Comparison of ENCODE assay signal across 11 mouse cellular contexts in genomic region chr2:49272295-49272967, GRCm38 (mm10).
A peak's percentile ranks its signal among the peaks of the same experiment; 100 is the strongest.
DNase-seq lines count a peak whose midpoint lies in the region; ATAC-seq and TF ChIP-seq lines count a peak whose summit lies in the region.
"Had no signal": no experiment of that assay in that cellular context is flagged by ENCODE, and none has a peak within 500 bp of the region (broad histone marks: within the 10 kb centered on the region; RNA-seq: fewer than 3 reads in every experiment).

No protein-coding gene starts in this region.

- no peaks in the 10 kb centered on the region for H3K36me3 ChIP-seq in kidney, postnatal 0 days (ENCODE audit: insufficient read depth, low read length)
- H3K36me3 ChIP-seq in forebrain, embryonic 16.5 days (ENCODE audit: control insufficient read depth, insufficient read depth), result peaks cover 3% of the 10 kb centered on the region; the same call in 1 of the 2 replicates
- H3K36me3 ChIP-seq in midbrain, embryonic 10.5 days, result no peaks in the 10 kb centered on the region

- ATAC-seq in kidney, postnatal 0 days (replicated peaks; ENCODE audit: low FRiP score, low read depth), result no peak; the same call in 1 of the 2 replicates
- ATAC-seq in forebrain, embryonic 16.5 days, result peak; percentile 78
- no peak for ATAC-seq in CD4-positive, CD25-positive, alpha-beta regulatory T cell, adult 4 months
- ATAC-seq: intestine, embryonic 16.5 days had no signal

- WGBS in kidney, postnatal 0 days, result 28% methylated on average over 11 of the region's 11 CpGs
- 24% methylated on average over 11 of the region's 11 CpGs for WGBS in forebrain, embryonic 16.5 days
- WGBS in midbrain, embryonic 10.5 days, result 18% methylated on average over 11 of the region's 11 CpGs

- TF ChIP-seq CTCF in kidney, postnatal 0 days (IDR thresholded peaks at IDR 0.05; ENCODE audit: low read depth), result no peak

- H3K9ac ChIP-seq in kidney, postnatal 0 days (ENCODE audit: low read depth, low read length), result no peak overlapping the region
- no peak overlapping the region for H3K9ac ChIP-seq in forebrain, embryonic 16.5 days (replicated peaks; ENCODE audit: low read depth, low read length)

- DNase-seq in kidney, postnatal 0 days (ENCODE audit: low spot score), result peak; percentile 11
- no peak for DNase-seq in kidney, postnatal 14 days
- peak; percentile 82 for DNase-seq in midbrain, embryonic 10.5 days (ENCODE audit: low spot score)
- DNase-seq in yolk sac, embryonic 10.5 days (ENCODE audit: low spot score), result peak; percentile 19
- DNase-seq in urinary bladder, postnatal 36 days (ENCODE audit: low spot score in 2 of 2), result no peak
- DNase-seq in layer of hippocampus, postnatal 14 days (ENCODE audit: low spot score in 2 of 2), result no peak
- DNase-seq: B cell, adult 2 months; lung, postnatal 4 days had no signal

- H3K9me3 ChIP-seq in kidney, postnatal 0 days (replicated peaks; ENCODE audit: low read length), result no peaks in the 10 kb centered on the region
- H3K9me3 ChIP-seq in forebrain, embryonic 16.5 days (ENCODE audit: control insufficient read depth, low read length), result no peaks in the 10 kb centered on the region
- H3K9me3 ChIP-seq in midbrain, embryonic 10.5 days (replicated peaks), result no peaks in the 10 kb centered on the region

- H3K4me1 ChIP-seq in kidney, postnatal 0 days (replicated peaks; ENCODE audit: insufficient read depth, low read length), result no peaks in the 10 kb centered on the region
- H3K4me1 ChIP-seq in forebrain, embryonic 16.5 days (replicated peaks; ENCODE audit: control insufficient read depth, insufficient read depth, low read length), result no peaks in the 10 kb centered on the region
- peaks cover 16% of the 10 kb centered on the region for H3K4me1 ChIP-seq in midbrain, embryonic 10.5 days

- no peaks in the 10 kb centered on the region for H3K27me3 ChIP-seq in kidney, postnatal 0 days (ENCODE audit: insufficient read depth, low read length)
- no peaks in the 10 kb centered on the region for H3K27me3 ChIP-seq in forebrain, embryonic 16.5 days (replicated peaks; ENCODE audit: control insufficient read depth, insufficient read depth, low read length)
- no peaks in the 10 kb centered on the region for H3K27me3 ChIP-seq in midbrain, embryonic 10.5 days (ENCODE audit: low read depth, poor library complexity, severe bottlenecking)

- H3K4me2 ChIP-seq in kidney, postnatal 0 days (ENCODE audit: low read length), result no peak overlapping the region
- no peak overlapping the region for H3K4me2 ChIP-seq in forebrain, embryonic 16.5 days (ENCODE audit: low read length)

- no peak overlapping the region for H3K27ac ChIP-seq in kidney, postnatal 0 days
- no peak overlapping the region for H3K27ac ChIP-seq in forebrain, embryonic 16.5 days (ENCODE audit: low read length)
- peak overlapping the region; percentile 46 for H3K27ac ChIP-seq in midbrain, embryonic 10.5 days (replicated peaks)

- H3K4me3 ChIP-seq in kidney, postnatal 0 days (replicated peaks; ENCODE audit: low read depth, low read length), result no peak overlapping the region
- H3K4me3 ChIP-seq in forebrain, embryonic 16.5 days (replicated peaks; ENCODE audit: low read length), result no peak overlapping the region
- H3K4me3 ChIP-seq in midbrain, embryonic 10.5 days, result peak overlapping the region; percentile 31

Comparison
In these comparisons a context has a peak if more than half of its experiments do, and no peak if none do; other contexts are left out.
1. DNase-seq: peak in kidney, postnatal 0 days (single experiment), midbrain, embryonic 10.5 days (single experiment) and yolk sac, embryonic 10.5 days (single experiment); none in kidney, postnatal 14 days (single experiment), urinary bladder, postnatal 36 days (0 of 2) and layer of hippocampus, postnatal 14 days (0 of 2).